Mouse (Mus musculus) ES-Bruce4 (cell line): ENCODE measurements around the gene Vcl. TPM values are rescaled to one million over a fixed set of nuclear protein-coding genes. Genes with fewer than 3 reads are reported as not detected.

Source experiments
- H3K27ac ChIP-seq: 2 replicates; pipeline ENCODE4 v1.5.1; 2012; ENCODE audit warnings: low read length, inconsistent platforms; ENCODE audit not compliant: insufficient read depth
- H3K27me3 ChIP-seq: 2 replicates; pipeline ENCODE4 v1.6.1; 2012; ENCODE audit warnings: mild to moderate bottlenecking, low read length, inconsistent platforms; ENCODE audit not compliant: control insufficient read depth, poor library complexity, insufficient read depth, severe bottlenecking
- H3K36me3 ChIP-seq: 2 replicates; pipeline ENCODE4 v1.6.1; 2012; ENCODE audit warnings: inconsistent platforms, mild to moderate bottlenecking, low read length, moderate library complexity; ENCODE audit not compliant: control insufficient read depth, poor library complexity, insufficient read depth, severe bottlenecking
- H3K4me1 ChIP-seq: one replicate; pipeline ENCODE4 v1.8.1; 2011; ENCODE audit warnings: low read length; ENCODE audit not compliant: control insufficient read depth, insufficient read depth
- H3K4me3 ChIP-seq: 2 replicates; pipeline ENCODE4 v1.5.1; 2011; ENCODE audit warnings: low read depth, mild to moderate bottlenecking, low read length
- H3K9ac ChIP-seq: 2 replicates; pipeline ENCODE4 v1.6.1; 2012; ENCODE audit warnings: low read depth, mild to moderate bottlenecking, inconsistent platforms; ENCODE audit not compliant: poor library complexity, severe bottlenecking
- H3K9me3 ChIP-seq: replicated peaks from 2 replicates; pipeline ENCODE4 v1.6.1; 2012; ENCODE audit warnings: mild to moderate bottlenecking, low read length, inconsistent platforms; ENCODE audit not compliant: control insufficient read depth, poor library complexity, insufficient read depth, severe bottlenecking
- CTCF ChIP-seq: IDR thresholded peaks from one replicate; pipeline ENCODE4 v1.8.1; 2011; ENCODE audit warnings: low read depth, low read length
- EP300 ChIP-seq: IDR thresholded peaks from 2 replicates; pipeline ENCODE4 v1.6.1; 2011; ENCODE audit warnings: low read depth, low read length; ENCODE audit not compliant: insufficient read depth
- POLR2A ChIP-seq: IDR thresholded peaks from one replicate; pipeline ENCODE4 v1.8.1; 2011; ENCODE audit warnings: low read length; ENCODE audit not compliant: insufficient read depth
- polyA plus RNA-seq: library from polyadenylated mRNA; stranded (reverse); fragments of >200 nt; gene quantifications from 2 replicates; pipeline ENCODE4 v1.2.4, GENCODE M21; 2011; ENCODE audit warnings: low read depth; ENCODE audit not compliant: missing spikeins, insufficient read depth, insufficient read length

The Vcl gene
- polyA plus RNA-seq, 1 experiment = 123 TPM

DNA sequence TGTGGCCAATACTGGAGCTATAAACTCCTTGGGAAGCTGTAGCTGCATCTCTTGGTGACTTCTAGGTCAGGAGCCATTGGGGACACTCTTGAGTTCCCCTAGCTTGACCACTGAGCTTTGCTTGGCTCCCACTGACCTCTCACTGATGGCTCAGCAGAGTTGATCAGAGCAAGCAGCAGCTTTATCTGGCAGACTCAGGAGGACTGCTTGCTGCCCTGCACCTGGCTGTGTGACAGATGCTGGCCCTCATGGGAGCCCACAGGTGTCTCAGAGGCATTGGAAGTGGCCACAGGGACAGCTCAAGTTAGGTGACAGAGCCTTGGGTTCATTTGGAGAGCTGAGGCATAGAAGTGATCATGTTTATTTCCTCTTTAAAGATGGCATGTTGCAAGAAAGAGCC, 98.3 kb downstream of the Vcl start:
- H3K36me3 ChIP-seq = peaks cover 4% of the 10 kb centered on the region
- H3K4me3 ChIP-seq = no peak overlapping the region
- H3K9me3 ChIP-seq = no peaks in the 10 kb centered on the region
- H3K9ac ChIP-seq = no peak overlapping the region
- no peaks in the 10 kb centered on the region for H3K27me3 ChIP-seq
- no peaks in the 10 kb centered on the region for H3K4me1 ChIP-seq
- no peak overlapping the region for H3K27ac ChIP-seq
- TF ChIP-seq POLR2A (no peak), CTCF (no peak), EP300 (no peak)

DNA sequence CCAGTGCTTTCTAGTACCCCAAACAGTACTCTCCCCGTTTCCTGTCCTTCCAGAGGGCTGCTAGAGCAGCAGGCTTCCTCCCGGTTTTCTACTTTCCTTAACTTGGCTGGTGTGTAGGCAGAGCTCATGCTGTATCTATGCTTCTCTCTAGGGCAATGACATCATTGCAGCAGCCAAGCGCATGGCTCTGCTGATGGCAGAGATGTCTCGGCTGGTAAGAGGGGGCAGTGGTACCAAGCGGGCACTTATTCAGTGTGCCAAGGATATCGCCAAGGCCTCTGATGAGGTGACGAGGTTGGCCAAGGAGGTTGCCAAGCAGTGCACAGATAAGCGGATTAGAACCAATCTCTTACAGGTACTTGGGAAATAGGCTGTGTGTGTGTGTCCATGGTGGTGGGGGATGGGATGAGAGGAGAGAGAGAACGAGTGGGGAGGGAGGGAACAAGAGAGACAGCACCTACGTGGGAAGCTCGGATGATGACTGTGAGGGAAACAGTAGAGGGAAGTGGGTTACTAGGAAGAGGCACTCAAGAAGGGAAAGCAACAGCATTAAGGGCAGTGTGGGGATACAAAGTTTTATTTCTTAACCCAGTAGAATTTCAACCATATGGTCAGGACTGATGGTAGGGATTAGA, 99.9 kb downstream of the Vcl start:
- no peak overlapping the region for H3K27ac ChIP-seq
- H3K36me3 ChIP-seq = peaks cover 11% of the 10 kb centered on the region
- H3K4me3 ChIP-seq = no peak overlapping the region
- no peaks in the 10 kb centered on the region for H3K27me3 ChIP-seq
- H3K9ac ChIP-seq = no peak overlapping the region
- H3K4me1 ChIP-seq = no peaks in the 10 kb centered on the region
- no peaks in the 10 kb centered on the region for H3K9me3 ChIP-seq
- no peak for TF ChIP-seq CTCF

DNA sequence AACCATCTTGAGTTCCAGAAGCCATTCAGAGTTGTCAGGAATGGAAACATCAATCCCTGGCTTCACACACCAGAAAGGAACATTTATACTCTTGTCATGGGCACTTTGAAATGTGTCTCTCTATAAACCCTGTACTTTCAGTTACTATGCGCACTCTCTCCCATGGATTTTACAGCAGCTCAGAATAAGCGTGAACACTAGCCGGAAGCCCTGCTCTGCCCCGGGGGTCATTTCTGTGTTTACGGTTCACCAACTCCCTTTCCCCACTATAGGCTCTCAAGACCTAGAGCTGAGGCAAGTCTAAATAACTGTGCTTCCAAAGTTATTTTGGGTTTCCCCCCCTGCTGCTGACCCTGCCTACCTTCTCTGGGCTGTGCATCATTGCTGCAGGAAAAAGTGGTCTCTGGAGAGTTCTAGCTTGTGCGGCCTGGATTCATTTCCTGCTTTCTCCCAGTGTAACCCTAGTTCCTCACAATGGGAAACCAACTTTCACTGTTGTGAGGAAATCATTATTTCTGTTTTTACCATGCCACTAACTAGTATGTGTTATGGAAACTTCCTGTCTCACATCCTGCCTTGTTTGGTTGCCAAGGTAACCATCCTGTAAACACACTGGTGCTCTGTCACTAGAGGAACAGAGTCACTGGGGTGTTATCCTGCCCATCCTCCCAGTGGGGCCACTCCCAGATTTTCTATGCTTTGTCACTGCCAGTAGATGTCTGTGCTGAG, 102.7 kb downstream of the Vcl start:
- TF ChIP-seq CTCF = no peak
- no peak for TF ChIP-seq POLR2A
- TF ChIP-seq EP300 = no peak
- Histone ChIP-seq H3K4me1 (no peaks in the 10 kb centered on the region), H3K27ac (no peak overlapping the region), H3K27me3 (no peaks in the 10 kb centered on the region), H3K36me3 (peaks cover 24% of the 10 kb centered on the region), H3K9me3 (no peaks in the 10 kb centered on the region), H3K9ac (no peak overlapping the region), H3K4me3 (no peak overlapping the region)

DNA sequence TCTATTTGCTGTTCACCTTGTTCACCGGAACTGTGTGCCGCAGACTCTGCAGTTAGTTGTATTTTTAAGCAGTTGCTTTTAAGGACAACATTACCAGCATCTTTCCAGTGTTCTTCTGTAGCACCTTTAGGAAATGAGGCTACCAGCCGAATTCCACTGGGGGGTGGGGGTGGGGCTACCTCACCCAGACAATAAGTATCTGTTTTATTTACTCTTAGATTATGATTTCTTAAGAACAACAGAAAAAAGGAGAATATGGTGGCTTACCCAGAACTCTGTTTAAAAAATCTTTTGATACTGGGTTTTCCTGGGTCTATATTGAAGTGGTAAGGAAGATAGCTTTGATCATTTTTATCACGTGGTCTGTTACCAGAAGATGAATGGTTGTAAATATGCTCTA, 105.1 kb downstream of the Vcl start:
- Histone ChIP-seq H3K4me3 (no peak overlapping the region), H3K27me3 (no peaks in the 10 kb centered on the region), H3K9me3 (no peaks in the 10 kb centered on the region), H3K27ac (no peak overlapping the region), H3K4me1 (no peaks in the 10 kb centered on the region), H3K36me3 (peaks cover 30% of the 10 kb centered on the region), H3K9ac (no peak overlapping the region)
- TF ChIP-seq POLR2A (no peak), CTCF (no peak), EP300 (no peak)

DNA sequence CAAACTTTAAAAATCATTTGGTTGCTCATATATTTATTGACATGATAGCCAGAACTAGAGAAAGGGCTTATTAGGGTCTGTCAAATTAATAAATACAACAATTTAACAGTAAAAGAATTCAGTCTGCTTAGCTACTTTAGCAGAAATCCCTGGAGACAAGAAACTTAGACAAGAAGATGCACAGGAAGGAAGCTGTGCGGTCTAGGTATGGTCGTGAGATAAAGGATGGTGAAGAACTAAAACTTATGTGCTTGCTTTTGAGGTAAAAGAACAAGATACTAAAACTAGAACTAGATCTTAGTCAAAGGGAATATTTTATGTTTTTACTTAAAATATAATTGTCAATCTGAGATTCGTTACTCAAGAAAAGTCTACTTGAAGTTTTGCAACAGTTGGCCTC, 105.6 kb downstream of the Vcl start:
- TF ChIP-seq CTCF = no peak
- no peak for TF ChIP-seq POLR2A
- no peak for TF ChIP-seq EP300
- Histone ChIP-seq H3K4me3 (no peak overlapping the region), H3K27ac (no peak overlapping the region), H3K4me1 (no peaks in the 10 kb centered on the region), H3K27me3 (no peaks in the 10 kb centered on the region), H3K9me3 (no peaks in the 10 kb centered on the region), H3K9ac (no peak overlapping the region), H3K36me3 (peaks cover 35% of the 10 kb centered on the region)

DNA sequence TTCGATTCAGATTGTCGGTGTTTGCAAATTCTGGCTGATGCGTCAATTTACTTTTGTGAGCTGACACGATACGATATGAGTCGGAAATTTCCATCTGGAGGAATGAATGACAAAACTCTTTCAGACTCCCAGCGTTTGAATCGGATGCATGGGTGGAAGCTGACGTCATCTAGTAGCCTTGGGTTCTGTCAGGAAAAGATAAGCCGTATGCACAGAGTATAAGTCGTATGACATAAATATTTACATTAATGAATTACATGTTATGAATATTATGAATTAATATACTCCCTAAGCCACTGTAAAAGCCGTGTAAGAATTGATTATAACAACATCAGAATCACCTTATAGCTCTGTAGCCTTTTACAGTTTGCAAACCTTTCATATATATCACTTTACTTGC, 109.9 kb downstream of the Vcl start:
- Histone ChIP-seq H3K9ac (no peak overlapping the region), H3K4me1 (no peaks in the 10 kb centered on the region), H3K27me3 (no peaks in the 10 kb centered on the region), H3K27ac (no peak overlapping the region), H3K4me3 (no peak overlapping the region), H3K36me3 (peaks cover 25% of the 10 kb centered on the region), H3K9me3 (no peaks in the 10 kb centered on the region)
- TF ChIP-seq EP300 (no peak), POLR2A (no peak), CTCF (no peak)
